Mouse (Mus musculus) T-helper 2 cell (primary cell): ENCODE measurements at regions not wholly inside any gene's neighbourhood (a gene's known extent, or its start where the extent isn't known, plus 50 kb on each side); places are given as distances from the start of the nearest gene placed in this dataset.
"Not testable (repeated sequence)": the region's sequence is repeated elsewhere in the genome, so short reads cannot be mapped to it uniquely, and the experiment has no call there.

Experiments
- in situ Hi-C: fragments of 300-600 bp; cut with MboI, MseI; formaldehyde crosslinking; loops from one replicate; pipeline ENCODE4 v1.15.1; 2025; ENCODE audit warnings: high pct_unique_total_duplicates

GRCm38 (mm10) chr4:8084954-8085639 lies 153.7 kb downstream of the Car8 start:
- in situ Hi-C loops: no loop called here

DNA sequence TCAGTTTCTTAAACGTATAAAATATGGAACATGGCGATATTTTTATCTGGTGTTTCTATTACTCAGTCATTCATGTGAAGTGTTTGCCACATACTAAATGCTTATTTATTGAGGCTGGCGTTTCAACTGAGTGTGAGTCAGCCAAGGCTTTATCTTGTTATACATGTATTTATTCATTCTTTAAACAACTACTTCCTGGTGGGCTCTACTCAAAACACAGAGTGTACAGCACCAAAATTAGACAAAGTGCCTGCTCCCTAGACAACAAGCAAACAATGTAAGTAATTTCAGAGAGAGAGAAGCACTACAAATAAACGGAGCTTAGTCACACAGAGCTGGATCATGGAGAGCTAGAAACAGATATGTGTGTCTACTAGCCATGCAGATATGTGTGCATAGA lies 159.5 kb downstream of the Car8 start:
- in situ Hi-C loops: no loop called here

- in situ Hi-C loops: no loop called here
Observed at GRCm38 (mm10) chr4:8072989-8073573, 165.8 kb downstream of the Car8 start.

DNA sequence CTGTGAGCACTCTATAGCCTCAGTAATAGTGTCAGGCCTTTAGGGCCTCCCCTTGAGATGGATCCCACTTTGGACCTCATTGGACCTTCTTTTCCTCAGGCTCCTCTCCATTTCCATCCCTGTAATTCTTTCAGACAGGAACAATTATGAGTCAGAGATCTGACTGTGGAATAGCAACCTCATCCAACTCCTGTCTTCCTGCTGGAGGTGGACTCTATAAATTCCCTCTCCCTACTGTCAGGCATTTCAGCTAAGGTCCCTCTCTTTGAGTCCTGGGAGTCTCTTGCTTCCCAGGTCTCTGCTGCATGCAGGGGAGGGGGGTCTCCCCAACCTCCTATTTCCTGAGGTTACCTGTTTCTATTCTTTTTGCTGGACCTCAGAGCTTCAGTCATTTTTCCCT lies 168.1 kb downstream of the Car8 start:
- in situ Hi-C loops: not testable (repeated sequence)

DNA sequence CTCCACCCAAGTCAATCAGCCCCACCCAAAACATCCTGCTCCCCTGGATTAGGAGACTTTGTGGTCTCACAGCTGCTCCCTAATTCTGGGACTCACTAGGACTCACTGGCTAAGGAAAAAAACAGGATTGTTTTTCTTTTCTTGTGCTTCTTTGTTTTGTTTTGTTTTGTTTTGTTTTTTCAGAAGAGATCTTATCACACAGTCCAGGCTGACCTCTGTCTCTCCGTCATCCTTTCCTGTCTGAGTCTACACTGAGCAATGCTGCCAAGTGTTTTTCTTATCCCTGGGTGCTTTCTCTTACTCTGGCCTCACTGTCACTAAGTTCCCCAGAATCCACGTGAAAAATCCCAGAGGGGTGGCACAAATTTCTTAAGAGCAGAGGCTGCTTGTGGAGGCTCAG lies 170.8 kb downstream of the Car8 start:
- in situ Hi-C loops: no loop called here

DNA sequence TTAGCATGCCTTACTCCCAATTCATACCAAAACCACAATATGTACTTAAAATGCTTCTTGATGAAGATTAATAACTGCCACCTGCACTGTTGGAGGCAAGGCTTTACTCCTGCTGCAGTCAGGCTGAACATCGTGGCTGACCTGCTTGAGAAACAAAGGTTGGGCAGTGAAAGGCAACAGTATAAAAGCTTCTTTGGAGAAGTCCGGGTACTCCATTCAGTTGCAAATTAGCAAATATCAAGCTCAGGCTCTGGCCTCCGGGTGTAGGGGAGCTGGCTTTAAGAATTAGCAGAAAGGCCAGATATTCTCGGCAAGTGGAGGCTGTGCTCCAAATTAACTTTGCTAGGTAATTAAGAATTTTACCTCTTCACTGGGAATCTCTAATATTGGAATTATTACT lies 197.1 kb downstream of the Car8 start:
- in situ Hi-C loops: no loop called here

DNA sequence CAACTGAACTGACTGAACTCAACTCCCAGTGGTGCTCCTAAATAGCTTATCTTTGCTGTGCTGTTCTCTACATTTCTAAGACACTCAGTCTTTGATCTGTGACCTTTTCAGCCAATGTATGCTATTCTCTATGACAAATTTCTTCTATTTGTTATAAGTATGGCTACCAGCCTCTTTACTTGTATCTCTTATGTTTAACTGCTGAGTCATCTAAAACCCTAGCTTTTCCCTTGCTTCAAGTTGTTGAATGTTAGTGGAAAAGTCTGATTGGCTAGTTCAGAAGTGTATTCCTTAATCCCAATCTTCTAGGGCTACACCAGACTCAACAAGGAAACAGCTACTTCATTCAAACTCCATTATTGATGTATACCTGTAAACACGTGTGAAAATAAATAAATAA lies 201.0 kb downstream of the Car8 start:
- in situ Hi-C loops: loop anchor here (10.0 kb wide), 1 partner anchor 1237 kb away; no protein-coding TSS in a partner anchor

GRCm38 (mm10) chr4:8033402-8033801 lies 205.4 kb downstream of the Car8 start:
- in situ Hi-C loops: loop anchor here (10.0 kb wide), 1 partner anchor 1241 kb away; no protein-coding TSS in a partner anchor

GRCm38 (mm10) chr4:8005155-8005554 lies 233.7 kb downstream of the Car8 start:
- in situ Hi-C loops: no loop called here

GRCm38 (mm10) chr4:7997575-7997953 lies 241.3 kb downstream of the Car8 start:
- in situ Hi-C loops: no loop called here

DNA sequence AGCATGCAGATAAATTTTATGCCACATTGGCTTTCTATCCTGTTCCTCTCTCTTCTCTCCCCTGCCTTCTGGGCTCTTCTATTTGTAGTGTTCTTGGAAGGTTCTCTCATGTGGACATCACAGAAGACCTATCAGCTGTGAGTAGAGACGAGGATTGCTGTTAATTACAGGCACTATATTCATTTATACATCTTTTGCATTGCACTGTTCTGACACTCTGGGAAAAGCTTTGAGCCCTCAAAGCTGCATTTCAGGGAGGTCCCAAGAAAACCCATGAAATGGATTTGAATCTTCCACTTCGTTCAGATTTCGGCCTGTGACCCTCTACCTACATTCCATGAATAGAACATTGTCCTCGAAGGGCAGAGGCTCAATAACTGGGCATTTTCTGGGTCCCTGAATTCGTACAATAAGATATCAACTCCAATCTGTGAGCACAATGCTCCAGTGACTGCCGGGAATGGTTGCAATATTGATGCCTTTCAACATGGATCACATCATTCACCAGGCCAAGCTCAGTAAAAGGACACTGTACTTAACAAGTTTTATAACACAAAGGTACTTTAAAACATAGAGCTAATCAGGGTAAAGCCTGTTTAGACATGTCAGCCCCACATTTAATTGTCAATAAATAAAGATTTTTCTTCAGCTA lies 241.8 kb downstream of the Car8 start:
- in situ Hi-C loops: no loop called here

GRCm38 (mm10) chr4:7992944-7993343 lies 245.9 kb downstream of the Car8 start:
- in situ Hi-C loops: no loop called here

DNA sequence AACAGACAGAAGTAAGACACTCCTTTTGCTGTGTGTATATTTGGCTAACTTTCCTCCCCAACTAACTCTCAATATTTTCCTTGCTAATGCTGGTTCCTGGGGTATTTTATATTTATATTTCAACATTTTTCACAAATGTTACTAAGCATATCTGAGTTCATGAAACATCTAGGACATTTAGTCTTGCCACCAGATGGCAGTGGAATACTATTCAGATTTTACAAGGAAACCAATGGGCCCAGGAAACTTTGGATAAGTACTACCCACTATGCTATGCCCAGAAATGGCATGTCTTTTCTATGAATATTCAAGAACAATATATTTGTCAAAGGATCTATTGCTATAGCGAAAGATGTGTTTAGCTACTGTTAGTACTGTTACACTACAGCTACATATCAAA lies 251.1 kb downstream of the Car8 start:
- in situ Hi-C loops: no loop called here

DNA sequence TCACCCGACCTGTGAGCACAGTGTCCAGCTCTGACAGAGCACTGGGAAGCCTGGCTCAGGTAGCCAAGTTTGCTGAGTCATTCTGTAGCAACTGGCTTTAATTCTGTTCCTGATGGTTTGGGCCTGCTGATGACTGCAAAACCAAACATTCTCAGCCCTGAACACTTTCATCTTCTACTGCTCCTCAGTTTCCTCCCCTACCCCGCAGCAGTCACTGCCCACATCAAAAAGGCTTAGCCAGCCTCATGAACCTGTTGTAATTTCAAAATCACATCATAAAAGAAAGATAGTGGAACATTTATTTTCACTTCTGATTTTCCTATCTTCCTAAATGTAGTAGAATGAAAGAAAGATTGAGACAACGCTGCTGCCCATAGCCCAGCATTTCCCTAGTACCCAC lies 251.5 kb downstream of the Car8 start:
- in situ Hi-C loops: no loop called here

DNA sequence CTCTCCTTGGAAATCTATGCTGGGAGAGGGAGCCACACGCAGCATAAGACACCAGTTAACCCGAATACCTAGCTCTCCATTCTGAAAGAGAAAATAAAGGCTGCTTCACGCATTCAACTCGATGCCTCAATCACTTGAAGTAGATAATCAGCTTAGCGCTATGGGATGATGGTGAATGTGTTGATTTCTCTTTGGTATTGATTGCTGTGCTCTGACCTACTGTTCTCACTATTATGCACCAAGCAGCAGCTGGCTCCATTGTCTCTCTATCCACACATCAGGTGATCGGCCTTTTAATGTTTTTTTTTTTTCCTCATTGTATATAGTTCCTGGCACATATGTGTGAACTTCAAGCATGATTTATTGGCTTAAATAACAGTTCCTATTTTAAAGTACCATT lies 254.0 kb downstream of the Car8 start:
- in situ Hi-C loops: no loop called here

DNA sequence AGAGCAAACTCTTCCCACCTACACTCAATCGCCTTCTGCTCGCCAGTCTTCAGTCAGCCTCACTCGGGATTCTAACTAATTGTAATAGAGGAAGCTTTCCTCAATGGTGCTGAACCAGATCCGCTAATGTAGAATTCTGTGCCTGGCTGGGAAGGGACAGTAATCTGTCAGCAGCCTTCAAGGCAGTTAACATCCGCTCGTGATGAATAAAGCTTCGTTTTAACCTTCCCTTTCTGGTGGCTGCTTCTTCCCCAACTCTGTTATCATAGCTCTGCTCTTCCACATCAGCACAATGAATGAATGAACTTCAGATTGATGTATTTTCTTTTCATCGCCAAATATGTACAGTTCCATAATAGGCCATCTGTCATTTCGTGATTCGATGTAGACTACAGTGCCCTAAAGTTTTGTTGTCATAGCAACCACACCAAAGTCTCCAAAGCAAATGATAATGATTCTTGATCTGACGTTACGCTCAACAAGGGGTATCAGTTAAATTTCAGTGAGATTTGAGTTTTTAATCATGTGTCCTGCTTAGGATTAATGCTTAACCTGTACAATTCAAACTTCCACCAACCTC lies 259.0 kb downstream of the Car8 start:
- in situ Hi-C loops: no loop called here

DNA sequence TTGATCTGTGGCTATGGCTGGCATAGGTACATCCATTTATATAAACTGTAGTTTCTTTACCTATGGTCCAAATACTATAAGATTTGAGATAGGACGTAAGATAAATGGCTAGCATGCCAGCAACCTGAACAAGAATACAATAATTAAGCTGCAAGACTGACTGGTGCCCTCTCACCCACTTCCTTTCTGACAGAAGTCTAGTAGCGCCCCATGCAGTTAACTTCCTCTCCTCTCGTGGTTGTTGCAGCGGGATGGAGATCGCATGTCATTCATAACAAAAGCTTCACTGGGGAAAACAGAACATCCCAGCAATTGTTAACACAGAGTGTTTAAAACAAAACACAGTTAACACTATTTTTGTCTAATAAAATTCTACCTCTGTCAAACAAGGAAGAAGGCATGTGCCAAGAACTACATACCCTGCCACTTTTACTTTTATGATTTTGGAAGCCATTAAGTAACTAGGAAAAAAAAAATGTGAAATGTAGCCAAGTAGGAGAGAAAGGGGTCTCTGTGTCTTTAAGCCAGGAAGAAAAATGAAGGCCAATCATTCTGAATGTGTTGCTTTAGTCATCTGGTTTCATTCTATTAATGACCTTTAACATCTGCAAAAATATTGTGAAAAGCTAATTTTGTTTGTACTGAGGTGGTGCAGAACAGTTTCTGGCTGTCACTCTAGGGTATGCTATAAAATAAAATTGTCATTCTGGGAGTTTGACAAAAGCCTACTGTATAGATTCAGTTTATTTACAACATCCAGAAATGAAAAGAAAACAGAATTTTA lies 261.0 kb downstream of the Car8 start:
- in situ Hi-C loops: no loop called here

DNA sequence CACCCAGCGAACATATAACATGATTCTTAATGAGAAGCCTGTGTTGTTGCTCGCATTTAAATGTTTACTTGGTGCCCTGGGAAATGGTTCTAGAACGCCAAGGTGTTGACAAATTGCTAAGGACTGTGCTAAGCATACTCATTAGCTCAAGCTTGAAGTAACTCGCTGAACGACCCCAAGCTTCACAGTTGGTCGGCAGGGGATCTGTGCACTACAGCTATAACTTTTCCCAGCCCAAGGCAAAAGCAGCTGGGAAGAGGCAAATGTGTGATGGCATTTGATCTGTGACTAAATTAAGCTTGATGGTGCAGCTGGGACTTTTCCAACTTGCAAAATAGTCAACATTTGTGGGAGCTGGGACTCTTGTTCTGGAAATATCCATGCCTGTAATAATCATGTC lies 268.6 kb downstream of the Car8 start:
- in situ Hi-C loops: no loop called here

- in situ Hi-C loops: no loop called here
Observed at GRCm38 (mm10) chr4:7965663-7966062, 273.2 kb downstream of the Car8 start.

DNA sequence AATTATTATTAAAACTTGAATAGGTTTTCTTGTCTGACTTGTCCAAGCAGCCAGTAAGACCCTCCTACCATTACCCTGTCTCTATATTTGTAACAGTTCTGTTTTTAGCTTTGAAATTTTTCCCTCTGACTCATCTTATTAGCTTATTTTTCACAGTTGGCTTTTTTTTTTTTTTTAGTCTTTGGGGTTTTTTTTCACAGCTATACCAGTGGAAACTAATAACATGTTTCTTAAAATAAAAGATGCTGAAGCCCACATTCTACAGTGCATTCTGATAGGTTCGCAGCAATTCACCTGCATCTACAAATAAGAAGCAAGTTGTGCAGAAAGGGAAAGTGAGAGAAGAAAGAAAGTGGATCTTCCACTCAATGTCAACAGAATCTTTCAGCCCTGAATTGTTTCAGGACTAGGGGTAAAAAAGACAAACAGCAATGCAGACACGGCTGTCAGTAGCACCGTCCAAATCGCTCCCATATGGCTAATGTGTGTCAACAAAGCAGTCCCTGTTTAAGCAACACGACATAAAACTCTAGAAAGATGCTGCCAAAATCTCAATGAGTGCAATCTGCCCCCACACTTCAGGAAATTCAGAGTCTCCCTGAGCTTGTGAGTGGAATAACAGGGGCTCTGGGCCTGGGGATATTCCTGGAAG lies 277.2 kb downstream of the Car8 start:
- in situ Hi-C loops: no loop called here

DNA sequence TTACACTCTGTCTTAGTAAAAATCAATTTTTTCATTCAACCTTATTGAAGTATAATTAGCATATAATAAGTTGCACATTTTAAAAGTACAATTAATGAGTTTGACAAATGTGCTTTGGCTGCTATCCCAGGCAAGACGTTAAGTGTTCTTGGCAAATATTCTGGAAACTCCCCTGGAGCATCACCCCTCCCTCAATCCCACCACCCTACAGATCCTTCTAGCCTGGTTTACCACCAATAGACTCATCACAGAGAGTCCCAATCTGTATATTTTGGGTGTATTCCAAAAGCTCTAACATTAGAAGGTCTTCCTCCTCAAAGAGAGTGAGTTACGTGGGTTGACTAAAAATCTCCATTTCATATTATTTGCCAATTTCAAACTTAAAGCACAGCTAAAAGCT lies 278.5 kb downstream of the Car8 start:
- in situ Hi-C loops: no loop called here

DNA sequence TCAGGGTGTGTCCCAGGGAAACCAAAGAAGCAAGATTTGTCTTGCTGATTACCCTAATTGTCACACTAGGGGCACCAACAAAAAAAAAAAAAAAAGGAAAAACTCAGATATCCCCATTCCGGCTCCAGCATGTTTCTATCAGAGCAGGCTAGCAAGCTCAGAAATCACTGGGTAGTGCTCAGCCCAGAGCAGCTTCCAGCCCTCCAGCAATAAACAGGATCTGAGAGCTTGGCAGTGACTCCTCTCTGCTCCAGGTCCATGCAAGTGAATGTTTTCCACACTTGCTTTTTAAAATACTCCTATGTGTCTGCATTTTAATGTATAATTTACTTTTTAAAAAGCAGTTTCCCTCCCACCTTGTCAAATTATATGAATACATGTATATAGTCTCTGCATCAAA lies 290.8 kb downstream of the Car8 start:
- in situ Hi-C loops: no loop called here
